ENCODE assay signal across 8 mouse cellular contexts in the genomic region with DNA sequence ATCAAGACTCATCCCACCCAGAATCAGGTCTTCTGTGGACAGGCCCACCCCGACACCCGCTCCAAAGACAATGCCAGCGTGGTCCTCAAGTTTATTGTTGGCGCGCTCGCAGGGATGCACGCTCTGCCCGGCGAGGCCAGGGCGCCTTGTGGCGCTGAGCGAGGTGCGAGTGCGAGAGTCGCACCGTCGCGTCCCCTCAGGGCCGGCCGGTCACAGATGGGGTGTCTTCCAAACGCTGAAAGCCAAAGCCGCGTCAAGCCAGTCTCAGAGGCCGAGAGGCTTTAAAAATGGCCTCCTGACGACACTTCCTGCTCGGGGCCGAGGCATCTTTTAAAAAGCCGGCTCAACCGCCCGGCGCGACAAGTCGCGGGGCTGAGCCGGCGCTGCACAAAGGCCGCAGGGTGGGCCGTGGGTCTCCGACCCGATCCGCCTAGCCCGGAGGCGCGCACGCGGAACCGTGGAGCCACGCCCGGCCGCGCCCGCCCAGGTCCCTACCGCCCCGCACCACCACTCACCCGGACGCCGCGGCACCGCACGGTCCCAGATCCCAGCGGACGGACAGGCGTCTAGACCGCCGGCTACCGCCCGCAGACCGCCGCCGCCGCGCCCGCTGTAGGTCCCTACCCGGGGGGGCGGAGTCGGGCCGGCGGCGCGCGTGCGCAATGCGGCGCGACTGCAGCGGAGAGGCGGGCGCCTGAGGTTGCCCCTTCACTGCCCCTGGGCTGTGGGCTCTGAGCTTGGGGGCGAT. TPM values are rescaled to one million over a fixed set of nuclear protein-coding genes. Genes with fewer than 3 reads are reported as not detected.
DNase-seq lines count a peak whose midpoint lies in the region; ATAC-seq lines count a peak whose summit lies in the region.

A gene (minus strand): TSS at position 663 of the 748 bp plus-strand sequence.

- 0 out of 2 replicates have a peak, but pooled peaks cover 4% of the 10 kb centered on the region for H3K27me3 ChIP-seq in hindbrain, embryonic 13.5 days

- peak within 1 kb of the TSS; percentile 71 for H3K4me2 ChIP-seq in hindbrain, embryonic 13.5 days

- H3K27ac ChIP-seq in hindbrain, embryonic 13.5 days: peak within 1 kb of the TSS; percentile 94

- peaks cover 37% of the 10 kb centered on the region for H3K36me3 ChIP-seq in hindbrain, embryonic 13.5 days

- peak within 1 kb of the TSS; percentile 76 for H3K4me3 ChIP-seq in hindbrain, embryonic 13.5 days

- 1% methylated on average over 56 of the region's 89 CpGs for whole genome bisulfite sequencing in hindbrain, embryonic 13.5 days

- peaks cover 37% of the 10 kb centered on the region for H3K4me1 ChIP-seq in hindbrain, embryonic 13.5 days (replicated peaks)

- ATAC-seq in hindbrain, embryonic 13.5 days (ENCODE audit: low FRiP score): peak; percentile 94

- peak; percentile 35 for DNase-seq in T-cell, adult 2 months (ENCODE audit: low spot score)
- peak; percentile 82 for DNase-seq in cerebellum, adult 9-11 months
- peak; percentile 61 to 62 for DNase-seq in frontal cortex, postnatal 25 days (ENCODE audit: low spot score in 2 of 2)
- peak; percentile 70 to 77 for DNase-seq in layer of hippocampus, postnatal 25 days (ENCODE audit: extremely low spot score in 1 of 2, low spot score in 1 of 2)
- peak; percentile 83 for DNase-seq in lung, postnatal 14 days
- DNase-seq in retina, adult 2 months (ENCODE audit: low read depth, low spot score): peak; percentile 33
- peak; percentile 85 for DNase-seq in thymus, postnatal 14 days

- H3K9me3 ChIP-seq in hindbrain, embryonic 13.5 days: no peaks in the 10 kb centered on the region

- H3K9ac ChIP-seq in hindbrain, embryonic 13.5 days: peak within 1 kb of the TSS; percentile 94

RNA-seq across cellular contexts. Expression of the gene that starts here (rescaled TPM):
- polyA plus RNA-seq in hindbrain, embryonic 13.5 days (2015; fragmentation: Nextera tagmentation; extraction: Ambion mirVana): 38.2 and 40.2 TPM in 2 replicates
- total RNA-seq in layer of hippocampus, postnatal 25 days (2021): 10 to 100 TPM; 16.4 to 16.5 TPM

Comparison
In these comparisons a context has a peak if more than half of its experiments do, and no peak if none do; other contexts are left out.
1. Peak in every context shown above with its lines: DNase-seq, ATAC-seq, H3K4me3 ChIP-seq and H3K27ac ChIP-seq.
2. DNase-seq: peak in every context shown above with its lines; median percentile 85 in thymus, postnatal 14 days; 83 in lung, postnatal 14 days; 82 in cerebellum, adult 9-11 months; 74 in layer of hippocampus, postnatal 25 days; 62 in frontal cortex, postnatal 25 days; 35 in T-cell, adult 2 months; 33 in retina, adult 2 months.